Mouse (Mus musculus) lung, adult 18-20 months (tissue): Measurements from ENCODE around the gene Qars.

Experiments used
- DNase-seq, 2 experiments: peaks; one replicate each; pipeline ENCODE4 v3.0.0; 2022; ENCODE audit warnings: mixed read lengths in 2 of 2

Qars gene

GRCm38 (mm10) chr9:108488403-108488802 lies 19.1 kb upstream of the Qars start:
- no peak for DNase-seq

GRCm38 (mm10) chr9:108489215-108489614 lies 18.3 kb upstream of the Qars start:
- no peak for DNase-seq

- DNase-seq = no peak
These were observed 17.6 kb upstream of the Qars start for GRCm38 (mm10) chr9:108489702-108490558.

- peak; percentile 98 for DNase-seq
These were observed 16.8 kb upstream of the Qars start, which contains the start of gene Usp19 for GRCm38 (mm10) chr9:108490559-108491285. Gene Usp19 (plus strand): TSS chr9:108490602.

- DNase-seq = no peak
These were observed 16.3 kb upstream of the Qars start for GRCm38 (mm10) chr9:108491286-108491580.

DNA sequence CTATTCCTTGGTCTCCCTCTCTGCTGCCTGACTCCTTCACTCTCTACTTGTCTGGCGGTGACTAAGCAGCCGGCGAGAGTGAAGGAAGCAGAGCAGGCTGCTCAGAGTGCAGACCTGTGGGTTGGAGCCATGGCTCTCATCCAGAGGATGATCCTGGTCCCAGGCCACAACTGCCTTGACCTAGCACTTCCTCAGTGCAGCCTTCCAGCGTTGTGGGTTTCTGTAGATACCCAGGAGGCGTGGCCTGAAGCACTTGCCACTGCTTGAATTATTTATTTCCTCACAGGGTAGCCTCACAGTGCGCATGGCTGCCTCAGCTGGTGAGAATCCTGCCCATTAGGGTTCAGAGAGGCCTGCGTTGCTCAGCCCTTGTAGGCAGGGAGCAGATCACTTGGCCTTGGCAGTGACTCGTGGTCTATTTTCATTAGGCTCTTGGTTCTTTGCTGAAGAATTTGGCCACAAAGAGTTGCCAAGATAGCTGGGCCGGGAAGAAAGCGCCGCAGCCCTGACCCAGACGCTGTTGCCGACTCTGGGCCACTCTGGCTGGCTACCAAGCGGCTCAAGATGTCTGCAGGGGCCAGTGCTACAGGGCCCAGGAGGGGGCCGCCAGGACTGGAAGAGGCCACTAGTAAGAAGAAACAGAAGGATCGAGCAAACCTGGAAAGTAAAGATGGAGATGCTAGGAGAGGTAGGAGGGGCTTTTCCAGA lies 15.3 kb upstream of the Qars start:
- DNase-seq = peak; percentile 33 to 34

DNA sequence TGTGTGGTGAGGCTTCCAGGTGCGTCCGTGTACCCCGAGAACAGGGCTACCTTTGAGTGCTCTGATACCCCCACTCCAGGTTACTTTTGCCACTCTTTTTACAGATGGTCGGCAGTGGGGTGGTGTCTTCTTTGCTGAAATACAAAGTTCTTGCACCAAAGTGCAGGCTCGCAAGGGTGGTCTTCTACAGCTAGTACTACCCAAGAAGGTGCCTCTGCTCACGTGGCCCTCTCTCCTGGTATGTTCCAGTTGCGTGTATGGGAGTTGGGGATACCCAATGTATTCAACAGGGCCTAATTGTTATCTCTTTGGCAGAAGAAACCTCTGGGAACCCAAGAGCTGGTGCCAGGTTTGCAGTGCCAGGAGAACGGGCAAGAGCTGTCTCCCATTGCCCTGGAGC lies 14.3 kb upstream of the Qars start:
- DNase-seq = no peak

DNA sequence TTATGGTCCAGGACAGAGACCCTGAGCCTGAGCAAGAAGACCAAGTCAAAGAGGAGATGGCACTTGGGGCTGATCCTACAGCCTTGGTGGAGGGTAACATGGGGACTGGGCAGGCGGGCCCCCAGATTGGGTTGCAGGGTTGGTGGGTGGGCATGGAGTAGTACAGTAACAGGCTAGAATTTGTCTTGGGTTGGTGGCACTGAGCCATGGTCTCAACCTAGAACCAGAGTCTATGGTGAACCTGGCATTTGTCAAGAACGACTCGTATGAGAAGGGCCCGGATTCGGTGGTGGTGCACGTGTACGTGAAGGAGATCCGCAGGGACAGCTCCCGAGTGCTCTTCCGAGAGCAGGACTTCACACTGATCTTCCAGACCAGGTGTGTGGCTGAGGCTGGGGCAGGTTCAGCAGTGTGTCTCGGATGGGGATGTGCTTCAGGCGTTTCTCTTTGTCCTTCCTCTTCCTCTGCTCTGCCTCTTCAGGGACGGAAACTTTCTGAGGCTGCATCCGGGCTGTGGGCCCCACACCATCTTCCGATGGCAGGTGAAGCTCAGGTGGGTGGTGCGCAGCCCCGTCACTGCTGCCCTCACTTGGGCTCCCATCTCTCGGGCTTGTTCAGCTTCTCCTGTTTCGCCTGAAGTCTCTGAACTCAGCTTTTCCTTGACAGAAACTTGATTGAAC lies 13.2 kb upstream of the Qars start:
- DNase-seq = no peak

DNA sequence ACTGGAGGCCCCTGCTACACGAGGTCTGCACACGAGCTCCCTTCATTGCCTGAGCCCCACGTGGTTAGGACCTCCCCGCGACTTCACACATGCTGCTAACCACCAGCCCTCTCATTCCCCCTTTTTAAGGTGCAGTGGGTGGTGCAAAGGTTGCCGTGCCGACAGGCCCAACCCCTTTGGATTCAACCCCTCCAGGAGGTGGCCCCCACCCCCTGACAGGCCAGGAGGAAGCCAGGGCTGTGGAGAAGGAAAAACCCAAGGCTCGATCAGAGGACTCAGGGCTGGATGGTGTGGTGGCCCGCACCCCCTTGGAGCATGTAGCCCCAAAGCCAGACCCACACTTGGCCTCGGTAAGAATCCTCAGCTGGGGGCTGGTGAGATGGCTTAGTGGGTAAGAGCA lies 12.6 kb upstream of the Qars start:
- no peak for DNase-seq

- DNase-seq = no peak
These were observed 8.3 kb upstream of the Qars start for GRCm38 (mm10) chr9:108499231-108499630.

GRCm38 (mm10) chr9:108499943-108500342 lies 7.6 kb upstream of the Qars start:
- DNase-seq = no peak

DNA sequence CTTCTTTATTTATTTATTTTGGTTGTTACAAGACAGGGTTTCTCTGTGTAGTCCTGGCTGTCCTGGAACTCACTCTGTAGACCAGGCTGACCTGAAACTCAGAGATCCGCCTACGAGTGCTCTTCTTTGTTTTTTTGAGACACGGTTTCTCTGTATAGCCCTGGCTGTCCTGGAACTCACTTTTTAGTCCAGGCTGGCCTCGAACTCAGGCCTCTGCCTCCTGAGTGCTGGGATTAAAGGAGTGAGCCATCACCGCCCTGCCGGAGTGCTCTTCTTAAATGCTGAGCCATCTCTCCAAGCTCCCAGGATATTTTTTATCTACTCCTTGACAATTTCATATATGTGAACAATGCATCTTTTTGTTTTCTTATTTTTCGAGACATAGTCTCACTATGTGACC lies 605 bp upstream of the Qars start:
- no peak for DNase-seq

DNA sequence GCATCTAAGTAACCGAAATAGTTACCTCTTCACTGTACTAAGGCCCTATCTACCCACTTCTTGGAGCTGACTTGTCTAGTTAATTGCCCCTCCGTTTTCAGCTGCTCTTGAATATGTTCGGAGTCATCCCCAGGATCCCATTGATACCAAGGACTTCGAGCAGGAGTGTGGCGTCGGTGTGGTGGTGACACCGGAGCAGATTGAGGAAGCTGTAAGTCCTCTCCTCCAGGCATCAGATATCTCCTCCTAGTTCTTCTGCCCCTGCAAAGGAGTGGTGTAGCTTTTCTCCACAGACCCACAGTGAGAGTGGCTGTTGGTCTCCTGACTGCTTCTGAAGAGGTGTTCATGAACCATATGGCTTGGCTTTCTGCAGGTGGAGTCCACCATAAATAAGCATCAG lies 1.3 kb downstream of the Qars start:
- DNase-seq = no peak

DNA sequence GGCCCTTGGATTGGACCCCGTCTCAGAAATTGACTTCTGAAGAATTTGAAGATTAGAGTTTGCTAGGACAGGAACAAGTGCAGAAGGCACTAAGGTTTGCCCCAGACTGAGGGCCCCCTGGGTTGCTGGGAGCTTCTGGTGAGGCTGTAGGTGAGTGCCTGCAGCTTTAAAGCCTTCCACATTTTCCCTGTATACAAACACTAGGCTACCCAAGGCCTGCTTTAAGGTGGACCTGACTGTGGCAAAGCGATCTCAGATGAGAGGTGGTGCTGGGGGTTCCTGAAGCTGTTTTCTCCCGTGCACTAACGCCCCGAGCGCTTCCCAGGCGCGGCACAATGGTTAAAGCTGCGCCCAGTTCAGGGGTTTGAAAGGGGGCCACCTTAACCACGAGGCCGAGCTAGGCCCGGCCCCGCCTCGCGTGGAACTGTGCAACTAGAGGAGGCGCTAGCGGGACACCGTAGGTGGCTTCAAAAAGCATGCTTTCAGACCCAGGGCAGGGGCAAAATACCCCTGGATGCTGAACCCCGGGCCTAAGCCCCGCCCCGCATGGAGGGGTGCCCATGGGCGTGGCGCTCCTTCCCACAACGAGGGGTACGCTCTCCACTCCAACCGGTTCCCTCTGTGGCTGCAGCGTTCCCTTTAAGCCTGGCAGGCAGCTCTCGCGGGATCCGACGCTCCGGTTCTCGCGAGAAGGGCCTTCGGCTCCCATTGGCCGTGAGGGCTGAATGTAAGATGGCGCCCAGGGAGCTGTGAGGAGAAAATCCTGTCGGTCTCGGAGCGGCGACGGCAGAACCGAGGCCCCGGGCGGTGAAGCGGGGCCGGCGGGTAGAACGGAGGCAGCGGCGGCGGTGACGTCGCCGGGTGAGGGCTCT lies 9.1 kb downstream of the Qars start, which contains the start of gene Qrich1:
Gene Qrich1, plus strand, starts transcription at position 427 of the 872 bp plus-strand sequence.
- DNase-seq = peak; percentile 95 to 96

DNA sequence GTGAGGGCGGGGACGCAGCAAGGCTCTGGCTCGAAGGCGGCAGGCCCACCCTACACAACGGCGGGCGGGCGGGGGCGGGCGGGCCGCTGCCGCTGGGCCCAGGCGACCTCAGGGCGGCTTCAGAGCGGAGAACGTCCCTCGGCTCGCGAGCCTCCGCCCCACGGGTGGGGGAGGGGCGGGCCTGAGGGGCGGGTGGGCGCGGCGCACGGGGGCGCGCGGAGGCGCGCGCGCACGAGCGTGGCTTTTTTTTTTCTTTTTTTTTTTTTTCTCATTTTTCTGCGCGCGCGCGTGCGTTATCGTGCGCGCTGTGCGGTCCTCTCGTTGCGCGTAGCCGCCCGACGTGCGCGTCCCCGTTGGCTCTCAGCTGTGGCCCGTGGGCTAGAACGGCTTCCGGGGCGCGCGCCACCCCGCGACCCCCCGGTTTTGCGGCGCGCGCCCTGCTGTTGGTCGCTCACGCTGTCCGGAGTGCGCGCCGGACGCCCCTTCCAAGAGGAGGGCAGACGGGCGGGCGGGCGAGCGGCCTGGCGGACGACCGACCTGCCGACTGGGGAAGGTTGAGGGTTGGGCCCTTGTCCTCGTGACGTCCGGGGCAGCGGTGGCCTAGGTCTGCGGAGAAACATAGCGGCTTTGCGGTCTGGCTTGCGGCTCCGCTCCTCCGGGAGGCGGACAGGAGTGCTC lies 9.9 kb downstream of the Qars start:
- peak; percentile 72 to 78 for DNase-seq

- DNase-seq = no peak
These were observed 10.4 kb downstream of the Qars start for GRCm38 (mm10) chr9:108517931-108518332.

GRCm38 (mm10) chr9:108521604-108522003 lies 14.1 kb downstream of the Qars start:
- DNase-seq = no peak

DNA sequence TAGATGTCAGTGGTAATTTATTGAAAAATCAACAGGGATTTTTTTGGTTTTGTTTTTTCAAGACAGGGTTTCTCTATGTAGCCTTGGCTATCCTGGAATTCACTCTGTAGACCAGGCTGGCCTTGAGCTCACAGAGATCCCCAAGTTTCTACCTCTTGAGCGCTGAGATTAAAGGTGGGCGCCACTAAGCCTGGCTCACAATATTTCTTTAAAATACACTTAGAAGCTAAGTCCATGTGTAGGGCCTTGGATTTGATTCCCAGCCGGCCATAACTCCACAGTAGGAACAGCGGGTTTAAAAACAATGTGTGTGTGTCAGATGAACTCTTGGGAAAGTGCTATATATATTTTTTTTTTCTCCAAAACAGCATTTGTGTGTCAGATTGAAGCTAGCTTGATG lies 15.8 kb downstream of the Qars start:
- DNase-seq = no peak

DNA sequence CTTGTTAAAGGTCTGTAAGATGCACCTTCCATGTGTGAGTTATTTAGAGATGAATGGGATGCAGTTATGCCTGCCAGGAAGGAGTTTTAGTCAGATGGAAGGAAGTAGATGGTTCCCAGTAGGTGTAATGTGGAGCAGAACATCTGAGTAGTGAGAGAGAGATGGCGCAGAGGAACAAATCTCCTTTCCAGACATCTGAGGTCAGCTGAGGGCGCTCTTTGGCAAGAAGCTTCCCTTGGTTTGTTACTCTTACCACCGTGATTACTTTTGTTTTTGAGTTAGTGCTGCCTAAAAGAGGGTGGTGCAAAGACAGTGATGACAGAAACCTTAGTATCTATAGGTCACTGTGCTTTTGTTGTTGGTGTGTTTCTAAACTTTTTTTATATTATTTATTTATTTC lies 17.9 kb downstream of the Qars start:
- DNase-seq = no peak

DNA sequence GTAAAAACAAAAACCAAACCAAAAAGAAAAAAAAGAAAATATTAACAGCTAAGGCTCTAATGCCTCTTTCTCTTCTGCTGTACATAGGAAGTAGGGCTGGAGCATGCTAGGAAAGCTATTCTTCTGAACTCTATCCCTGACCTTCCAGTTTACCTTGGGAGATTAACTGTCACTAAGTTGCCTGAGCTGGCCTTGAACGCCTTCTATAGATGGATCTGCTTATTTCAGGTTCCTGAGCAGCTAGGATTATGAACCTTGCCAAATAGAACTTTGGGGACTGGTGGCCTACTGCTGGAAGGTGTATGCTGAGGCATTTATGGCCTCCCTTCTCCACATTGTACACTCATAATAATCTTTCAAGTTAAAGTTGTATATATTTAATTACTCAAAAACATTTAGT lies 23.4 kb downstream of the Qars start:
- no peak for DNase-seq

GRCm38 (mm10) chr9:108531496-108531895 lies 24.0 kb downstream of the Qars start:
- no peak for DNase-seq
